Mouse (Mus musculus): ENCODE measurements at regions not wholly inside any gene's neighbourhood (a gene's known extent, or its start where the extent isn't known, plus 50 kb on each side); places are given as distances from the start of the nearest gene placed in this dataset.

GRCm38 (mm10) chr13:52328766-52329165 is 202.3 kb downstream of the Diras2 start:
- Histone ChIP-seq H3K4me1 (ENCODE audit: control insufficient read depth, insufficient read depth, low read length) (no peaks in the 10 kb centered on the region), H3K4me3 (replicated peaks; ENCODE audit: low read length) (no peak overlapping the region), H3K4me2 (replicated peaks; ENCODE audit: low read depth, low read length, severe bottlenecking) (no peak overlapping the region), H3K9me3 (ENCODE audit: control insufficient read depth, low read length) (no peaks in the 10 kb centered on the region), H3K36me3 (ENCODE audit: control insufficient read depth, insufficient read depth, low read length) (no peaks in the 10 kb centered on the region), H3K9ac (ENCODE audit: low read depth, low read length, severe bottlenecking) (no peak overlapping the region), H3K27me3 (ENCODE audit: control insufficient read depth, insufficient read depth, low read length) (no peaks in the 10 kb centered on the region), H3K27ac (replicated peaks; ENCODE audit: low read depth, low read length) (no peak overlapping the region)
- 50% methylated on average over 8 of the region's 8 CpGs for whole genome bisulfite sequencing
- DNase-seq (ENCODE audit: low spot score) (no peak), ATAC-seq (ENCODE audit: low FRiP score, low read depth) (no peak)
- TF ChIP-seq POLR2A (IDR thresholded peaks at IDR 0.05; ENCODE audit: borderline replicate concordance, extremely low read depth, insufficient read depth, insufficient read length) = no peak

GRCm38 (mm10) chr13:52331068-52331467 is 200.0 kb downstream of the Diras2 start:
- H3K27ac ChIP-seq (replicated peaks; ENCODE audit: low read depth, low read length) = no peak overlapping the region
- TF ChIP-seq POLR2A (IDR thresholded peaks at IDR 0.05; ENCODE audit: borderline replicate concordance, extremely low read depth, insufficient read depth, insufficient read length) = no peak
- no peak for ATAC-seq (ENCODE audit: low FRiP score, low read depth)
- H3K36me3 ChIP-seq (ENCODE audit: control insufficient read depth, insufficient read depth, low read length) = no peaks in the 10 kb centered on the region
- DNase-seq (ENCODE audit: low spot score) = no peak
- H3K4me1 ChIP-seq (ENCODE audit: control insufficient read depth, insufficient read depth, low read length) = no peaks in the 10 kb centered on the region
- H3K4me3 ChIP-seq (replicated peaks; ENCODE audit: low read length) = no peak overlapping the region
- no peaks in the 10 kb centered on the region for H3K9me3 ChIP-seq (ENCODE audit: control insufficient read depth, low read length)
- H3K9ac ChIP-seq (ENCODE audit: low read depth, low read length, severe bottlenecking) = no peak overlapping the region
- no peaks in the 10 kb centered on the region for H3K27me3 ChIP-seq (ENCODE audit: control insufficient read depth, insufficient read depth, low read length)
- no peak overlapping the region for H3K4me2 ChIP-seq (replicated peaks; ENCODE audit: low read depth, low read length, severe bottlenecking)
- WGBS = 94% methylated on average over 5 of the region's 5 CpGs

GRCm38 (mm10) chr13:52334962-52335361 is 196.1 kb downstream of the Diras2 start:
- ATAC-seq (ENCODE audit: low FRiP score, low read depth) = no peak
- no peak overlapping the region for H3K4me3 ChIP-seq (replicated peaks; ENCODE audit: low read length)
- no peak overlapping the region for H3K4me2 ChIP-seq (replicated peaks; ENCODE audit: low read depth, low read length, severe bottlenecking)
- no peaks in the 10 kb centered on the region for H3K27me3 ChIP-seq (ENCODE audit: control insufficient read depth, insufficient read depth, low read length)
- 77% methylated on average over 3 of the region's 3 CpGs for WGBS
- H3K27ac ChIP-seq (replicated peaks; ENCODE audit: low read depth, low read length) = no peak overlapping the region
- H3K9ac ChIP-seq (ENCODE audit: low read depth, low read length, severe bottlenecking) = no peak overlapping the region
- H3K36me3 ChIP-seq (ENCODE audit: control insufficient read depth, insufficient read depth, low read length) = no peaks in the 10 kb centered on the region
- DNase-seq (ENCODE audit: low spot score) = no peak
- no peaks in the 10 kb centered on the region for H3K4me1 ChIP-seq (ENCODE audit: control insufficient read depth, insufficient read depth, low read length)
- TF ChIP-seq POLR2A (IDR thresholded peaks at IDR 0.05; ENCODE audit: borderline replicate concordance, extremely low read depth, insufficient read depth, insufficient read length) = no peak
- no peaks in the 10 kb centered on the region for H3K9me3 ChIP-seq (ENCODE audit: control insufficient read depth, low read length)

- Histone ChIP-seq H3K36me3 (ENCODE audit: control insufficient read depth, insufficient read depth, low read length) (no peaks in the 10 kb centered on the region), H3K27ac (replicated peaks; ENCODE audit: low read depth, low read length) (no peak overlapping the region), H3K27me3 (ENCODE audit: control insufficient read depth, insufficient read depth, low read length) (no peaks in the 10 kb centered on the region), H3K4me1 (ENCODE audit: control insufficient read depth, insufficient read depth, low read length) (no peaks in the 10 kb centered on the region), H3K9ac (ENCODE audit: low read depth, low read length, severe bottlenecking) (no peak overlapping the region), H3K9me3 (ENCODE audit: control insufficient read depth, low read length) (no peaks in the 10 kb centered on the region), H3K4me2 (replicated peaks; ENCODE audit: low read depth, low read length, severe bottlenecking) (no peak overlapping the region), H3K4me3 (replicated peaks; ENCODE audit: low read length) (no peak overlapping the region)
- no peak for ATAC-seq (ENCODE audit: low FRiP score, low read depth)
- no peak for DNase-seq (ENCODE audit: low spot score)
- no peak for TF ChIP-seq POLR2A (IDR thresholded peaks at IDR 0.05; ENCODE audit: borderline replicate concordance, extremely low read depth, insufficient read depth, insufficient read length)
- 54% methylated on average over 7 of the region's 7 CpGs for WGBS
These were observed 193.1 kb downstream of the Diras2 start for GRCm38 (mm10) chr13:52337936-52338335.

- Histone ChIP-seq H3K4me2 (replicated peaks; ENCODE audit: low read depth, low read length, severe bottlenecking) (no peak overlapping the region), H3K27ac (replicated peaks; ENCODE audit: low read depth, low read length) (no peak overlapping the region), H3K9me3 (ENCODE audit: control insufficient read depth, low read length) (no peaks in the 10 kb centered on the region), H3K4me3 (replicated peaks; ENCODE audit: low read length) (no peak overlapping the region), H3K9ac (ENCODE audit: low read depth, low read length, severe bottlenecking) (no peak overlapping the region), H3K4me1 (ENCODE audit: control insufficient read depth, insufficient read depth, low read length) (no peaks in the 10 kb centered on the region), H3K27me3 (ENCODE audit: control insufficient read depth, insufficient read depth, low read length) (no peaks in the 10 kb centered on the region), H3K36me3 (ENCODE audit: control insufficient read depth, insufficient read depth, low read length) (no peaks in the 10 kb centered on the region)
- 69% methylated on average over 10 of the region's 10 CpGs for WGBS
- ATAC-seq (ENCODE audit: low FRiP score, low read depth) (no peak), DNase-seq (ENCODE audit: low spot score) (no peak)
- no peak for TF ChIP-seq POLR2A (IDR thresholded peaks at IDR 0.05; ENCODE audit: borderline replicate concordance, extremely low read depth, insufficient read depth, insufficient read length)
These were observed 191.9 kb downstream of the Diras2 start for GRCm38 (mm10) chr13:52339156-52339555.

- no peak overlapping the region for H3K4me2 ChIP-seq (replicated peaks; ENCODE audit: low read depth, low read length, severe bottlenecking)
- ATAC-seq (ENCODE audit: low FRiP score, low read depth) (no peak), DNase-seq (ENCODE audit: low spot score) (no peak)
- no peak for TF ChIP-seq POLR2A (IDR thresholded peaks at IDR 0.05; ENCODE audit: borderline replicate concordance, extremely low read depth, insufficient read depth, insufficient read length)
- H3K9ac ChIP-seq (ENCODE audit: low read depth, low read length, severe bottlenecking) = no peak overlapping the region
- H3K27ac ChIP-seq (replicated peaks; ENCODE audit: low read depth, low read length) = no peak overlapping the region
- H3K4me1 ChIP-seq (ENCODE audit: control insufficient read depth, insufficient read depth, low read length) = no peaks in the 10 kb centered on the region
- no peak overlapping the region for H3K4me3 ChIP-seq (replicated peaks; ENCODE audit: low read length)
- H3K27me3 ChIP-seq (ENCODE audit: control insufficient read depth, insufficient read depth, low read length) = no peaks in the 10 kb centered on the region
- no peaks in the 10 kb centered on the region for H3K9me3 ChIP-seq (ENCODE audit: control insufficient read depth, low read length)
- H3K36me3 ChIP-seq (ENCODE audit: control insufficient read depth, insufficient read depth, low read length) = no peaks in the 10 kb centered on the region
- WGBS = 81% methylated on average over 8 of the region's 8 CpGs
These were observed 189.1 kb downstream of the Diras2 start for GRCm38 (mm10) chr13:52341981-52342380.

Data from limb, embryonic 14.5 days (tissue).